Mouse (Mus musculus): ENCODE measurements around the gene Myod1.

GRCm38 (mm10) chr7:46353216-46353615 is 23.1 kb upstream of the Myod1 start:
- TF ChIP-seq CTCF (IDR thresholded peaks at IDR 0.05) (no peak), POLR2A (IDR thresholded peaks at IDR 0.05; ENCODE audit: insufficient read depth, low read depth, low read length) (no peak)
